Mouse (Mus musculus) liver, embryonic 11.5 days (tissue): ENCODE measurements around the gene Frmd8. TPM values are rescaled to one million over a fixed set of nuclear protein-coding genes. Genes with fewer than 3 reads are reported as not detected.

ENCODE experiments used
- ATAC-seq: fragments of 200-750 bp; cut with Nextera tagmentation; replicated peaks from 2 replicates; pipeline ENCODE4 v1.8.0; 2017; ENCODE audit warnings: moderate number of reproducible peaks, mild to moderate bottlenecking, moderate TSS enrichment, moderate library complexity; ENCODE audit not compliant: low FRiP score
- DNase-seq: peaks from one replicate; pipeline ENCODE4 v3.0.0-alpha.2; 2017; ENCODE audit warnings: low spot score
- H3K27ac ChIP-seq: fragments of 300-500 bp; sonication (generic); 2 replicates; pipeline ENCODE4 v1.5.1; 2014; ENCODE audit warnings: mild to moderate bottlenecking, low read depth, low read length, control low read depth
- H3K27me3 ChIP-seq: fragments of 300-500 bp; sonication (generic); replicated peaks from 2 replicates; pipeline ENCODE4 v1.6.1; 2014; ENCODE audit warnings: low read length, mixed read lengths; ENCODE audit not compliant: control insufficient read depth, insufficient read depth
- H3K36me3 ChIP-seq: fragments of 300-500 bp; sonication (generic); 2 replicates; pipeline ENCODE4 v1.6.1; 2014; ENCODE audit warnings: mild to moderate bottlenecking, low read length, moderate library complexity, mixed read lengths; ENCODE audit not compliant: control insufficient read depth, insufficient read depth
- H3K4me1 ChIP-seq: fragments of 300-500 bp; sonication (generic); replicated peaks from 2 replicates; pipeline ENCODE4 v1.6.1; 2014; ENCODE audit warnings: low read length, mixed read lengths; ENCODE audit not compliant: control insufficient read depth, insufficient read depth
- H3K4me2 ChIP-seq: fragments of 300-500 bp; sonication (generic); 2 replicates; pipeline ENCODE4 v1.6.1; 2014; ENCODE audit warnings: mild to moderate bottlenecking, control low read depth, moderate library complexity
- H3K4me3 ChIP-seq: fragments of 300-500 bp; sonication (generic); 2 replicates; pipeline ENCODE4 v1.5.1; 2014; ENCODE audit warnings: low read depth, low read length, control low read depth
- H3K9ac ChIP-seq: fragments of 300-500 bp; sonication (generic); 2 replicates; pipeline ENCODE4 v1.6.1; 2014; ENCODE audit warnings: low read depth, low read length, control low read depth
- H3K9me3 ChIP-seq: fragments of 300-500 bp; sonication (generic); 2 replicates; pipeline ENCODE4 v1.6.1; 2016; ENCODE audit warnings: low read length, inconsistent platforms, mixed read lengths; ENCODE audit not compliant: control insufficient read depth
- WGBS: fragments of 180-500 bp; shearing (Covaris S2); extraction: QIAGEN DNeasy Blood & Tissue Kit; methylation state at CpG from one replicate; pipeline ENCODE4 v1.1.7; 2014; 5-methylcytosine and 5-hydroxymethylcytosine counted together
- polyA plus RNA-seq: library from polyadenylated mRNA; unstranded; fragments of >200 nt; fragmentation: Nextera tagmentation; extraction: Ambion mirVana; gene quantifications from 2 replicates; pipeline ENCODE4 v1.2.1, GENCODE M21; 2014

The Frmd8 gene
- polyA plus RNA-seq, 1 experiment from 2014 or later: 26.8 TPM

DNA sequence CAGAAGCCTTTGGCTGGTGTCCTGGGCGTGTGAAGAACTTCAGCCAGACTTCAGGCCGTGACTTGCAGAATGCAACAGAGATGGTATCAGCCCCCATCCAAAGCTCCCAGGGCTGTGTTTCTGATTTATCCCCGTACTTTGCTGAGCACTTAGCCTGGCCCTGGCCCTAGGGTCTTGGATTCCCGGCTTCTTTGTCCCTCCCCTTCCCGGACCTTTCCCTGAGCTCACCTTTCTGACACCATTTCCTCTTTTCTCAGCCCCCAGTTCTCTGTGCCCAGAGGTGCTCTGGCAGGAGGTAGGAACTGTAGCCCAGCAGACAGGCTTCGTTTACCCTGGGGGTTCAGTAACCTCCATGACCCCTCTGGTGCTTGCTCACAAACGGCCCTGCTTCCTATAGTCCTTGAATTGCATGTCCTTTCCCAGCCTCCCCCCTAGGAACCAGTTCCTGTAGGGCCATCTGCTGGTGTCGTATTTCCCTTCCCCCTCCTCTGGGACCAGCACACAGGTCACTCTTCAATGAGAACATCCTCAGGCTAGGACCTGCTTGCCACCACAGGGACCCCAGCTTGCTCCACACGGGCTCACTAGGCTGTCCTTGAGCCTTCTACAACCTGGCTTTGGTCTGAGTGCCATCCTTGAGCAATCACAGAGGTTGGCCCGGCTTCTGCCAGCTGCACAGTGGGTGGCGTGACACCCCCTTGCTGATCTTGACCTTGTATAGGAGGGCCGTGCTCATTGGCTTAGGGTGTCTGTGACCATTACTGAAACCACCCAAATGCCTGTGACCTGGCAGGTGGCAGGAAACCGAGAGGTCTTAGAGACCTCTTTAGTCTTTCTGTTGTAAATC, 26.0 kb downstream of the Frmd8 start:
- 26% methylated on average over 13 of the region's 13 CpGs for WGBS
- peak overlapping the region; percentile 98 for H3K27ac ChIP-seq
- H3K9ac ChIP-seq: peak overlapping the region; percentile 65
- H3K4me3 ChIP-seq: peak overlapping the region; percentile 18
- peaks cover 71% of the 10 kb centered on the region for H3K4me1 ChIP-seq
- H3K9me3 ChIP-seq: no peaks in the 10 kb centered on the region
- H3K27me3 ChIP-seq: no peaks in the 10 kb centered on the region
- DNase-seq (no peak), ATAC-seq (no peak)
- H3K4me2 ChIP-seq: peak overlapping the region; percentile 78
- peaks cover 6% of the 10 kb centered on the region; the same call in 1 of the 2 replicates for H3K36me3 ChIP-seq

DNA sequence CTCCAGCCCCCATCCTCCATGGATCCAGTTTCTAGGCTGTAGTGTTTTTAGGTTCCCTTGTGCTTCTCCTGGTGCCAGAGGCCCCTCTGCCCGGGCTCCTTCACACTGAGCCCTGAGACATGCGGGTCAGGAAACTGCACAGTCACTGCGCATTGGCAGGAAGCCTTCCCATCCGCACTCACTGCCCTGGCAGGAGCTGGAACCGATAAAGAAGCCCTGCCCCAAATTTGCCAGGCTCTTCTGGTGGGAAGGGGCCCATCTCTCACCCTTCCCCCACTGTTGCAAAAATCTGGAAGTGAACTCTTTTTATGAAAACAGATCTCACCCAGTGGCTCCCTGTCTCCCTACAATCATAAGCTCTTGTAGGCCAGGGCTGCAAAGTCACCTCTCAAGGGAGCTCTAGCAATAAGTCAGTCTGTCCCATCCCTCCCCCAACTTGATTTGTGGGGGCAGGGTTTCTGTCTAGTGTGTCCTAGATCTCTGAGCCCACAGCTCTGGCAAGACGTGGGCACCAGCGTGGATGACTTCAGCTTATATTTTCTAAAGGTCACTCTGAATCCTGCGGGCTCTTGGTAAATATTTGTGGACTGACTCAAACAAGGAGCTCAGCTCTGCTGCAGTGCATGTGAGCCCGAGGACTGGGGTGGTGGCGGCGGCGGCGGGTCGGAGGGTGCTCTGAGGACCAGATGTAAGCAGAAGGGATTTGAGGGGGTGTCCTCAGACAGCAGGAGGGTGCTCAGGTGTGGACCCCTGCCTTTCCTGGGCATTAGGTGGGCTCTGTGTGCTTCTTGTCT, 26.8 kb downstream of the Frmd8 start:
- Histone ChIP-seq H3K9me3 (no peaks in the 10 kb centered on the region), H3K4me3 (peak overlapping the region; percentile 18), H3K4me1 (peaks cover 79% of the 10 kb centered on the region), H3K27ac (peak overlapping the region; percentile 98), H3K4me2 (peak overlapping the region; percentile 78), H3K9ac (peak overlapping the region; percentile 65), H3K36me3 (peaks cover 6% of the 10 kb centered on the region; the same call in 1 of the 2 replicates), H3K27me3 (no peaks in the 10 kb centered on the region)
- peak; percentile 58 for DNase-seq
- ATAC-seq: peak; percentile 35; the same call in 1 of the 2 replicates
- WGBS: 38% methylated on average over 14 of the region's 14 CpGs

DNA sequence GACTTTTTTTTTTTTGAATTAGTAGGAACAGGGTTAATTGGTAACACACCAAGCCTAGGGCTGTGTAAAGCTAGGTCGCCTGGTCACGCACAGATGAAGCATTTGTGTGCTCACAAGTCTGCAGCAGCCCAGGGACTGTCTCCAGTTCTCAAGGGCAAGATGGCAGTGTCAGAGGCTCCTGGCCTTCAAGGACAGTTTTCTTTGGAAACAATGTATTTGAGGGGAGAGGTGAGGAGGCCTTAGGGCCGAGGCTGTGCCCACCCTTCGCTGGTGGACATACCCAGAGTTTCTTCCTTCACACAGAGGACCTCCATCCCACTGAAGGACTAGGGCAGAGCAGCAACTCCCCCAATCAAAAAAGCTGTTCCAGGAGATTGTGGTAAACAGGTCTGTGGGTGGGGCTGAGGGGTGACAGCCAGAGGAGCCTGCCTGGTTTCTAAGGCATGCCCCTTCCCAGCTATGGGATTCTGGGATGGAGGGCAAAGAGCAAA, 27.7 kb downstream of the Frmd8 start:
- H3K9ac ChIP-seq: peak overlapping the region; percentile 65
- WGBS: 46% methylated on average over 4 of the region's 4 CpGs
- no peaks in the 10 kb centered on the region for H3K9me3 ChIP-seq
- H3K4me2 ChIP-seq: peak overlapping the region; percentile 78
- H3K27me3 ChIP-seq: no peaks in the 10 kb centered on the region
- no peak for DNase-seq
- H3K36me3 ChIP-seq: peaks cover 5% of the 10 kb centered on the region; the same call in 1 of the 2 replicates
- peak overlapping the region; percentile 98 for H3K27ac ChIP-seq
- no peak for ATAC-seq
- H3K4me3 ChIP-seq: peak overlapping the region; percentile 46; the same call in 1 of the 2 replicates
- H3K4me1 ChIP-seq: peaks cover 85% of the 10 kb centered on the region

DNA sequence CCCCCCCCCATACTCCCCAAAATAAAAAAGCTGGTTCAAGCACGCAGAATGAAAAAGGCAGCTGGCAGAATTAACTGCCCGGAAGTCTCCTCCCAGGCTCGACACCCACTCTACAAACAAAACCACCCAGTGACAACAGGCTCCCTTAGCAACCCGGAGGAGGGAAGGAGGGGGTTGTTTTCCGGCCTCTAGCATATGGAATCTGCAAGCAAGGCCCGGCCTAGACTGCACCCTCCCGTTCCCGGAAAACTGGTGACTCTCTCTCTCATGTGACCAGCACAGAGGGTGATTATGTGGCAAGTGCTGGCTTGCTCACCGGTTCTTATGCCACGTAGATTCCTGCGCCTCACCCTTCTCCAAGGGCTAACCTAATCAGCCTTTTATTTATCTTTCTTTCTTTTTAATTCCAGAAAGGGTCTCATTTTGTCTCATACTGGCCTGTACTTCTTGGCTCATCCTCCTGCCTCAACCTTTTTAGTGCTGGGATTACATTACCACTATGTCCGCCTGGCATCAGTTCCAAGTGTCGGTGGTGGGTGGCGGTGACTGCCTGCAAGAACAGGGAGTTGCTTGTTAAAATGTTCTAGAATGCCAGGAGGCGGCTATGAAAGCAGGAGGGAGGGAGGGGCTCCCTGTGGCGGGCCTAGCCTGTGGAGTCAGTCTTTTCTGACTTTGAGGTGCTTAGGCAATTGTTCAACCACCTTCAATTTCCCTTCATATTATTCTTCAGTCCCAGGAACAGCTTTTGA, 28.3 kb downstream of the Frmd8 start:
- peak overlapping the region; percentile 98 for H3K27ac ChIP-seq
- peak; percentile 81 for DNase-seq
- H3K27me3 ChIP-seq: no peaks in the 10 kb centered on the region
- H3K4me3 ChIP-seq: peak overlapping the region; percentile 46
- peak; percentile 66 for ATAC-seq
- no peaks in the 10 kb centered on the region for H3K9me3 ChIP-seq
- WGBS: 7% methylated on average over 16 of the region's 16 CpGs
- H3K4me2 ChIP-seq: peak overlapping the region; percentile 78
- H3K4me1 ChIP-seq: peaks cover 85% of the 10 kb centered on the region
- no peaks in the 10 kb centered on the region for H3K36me3 ChIP-seq
- peak overlapping the region; percentile 65 for H3K9ac ChIP-seq

DNA sequence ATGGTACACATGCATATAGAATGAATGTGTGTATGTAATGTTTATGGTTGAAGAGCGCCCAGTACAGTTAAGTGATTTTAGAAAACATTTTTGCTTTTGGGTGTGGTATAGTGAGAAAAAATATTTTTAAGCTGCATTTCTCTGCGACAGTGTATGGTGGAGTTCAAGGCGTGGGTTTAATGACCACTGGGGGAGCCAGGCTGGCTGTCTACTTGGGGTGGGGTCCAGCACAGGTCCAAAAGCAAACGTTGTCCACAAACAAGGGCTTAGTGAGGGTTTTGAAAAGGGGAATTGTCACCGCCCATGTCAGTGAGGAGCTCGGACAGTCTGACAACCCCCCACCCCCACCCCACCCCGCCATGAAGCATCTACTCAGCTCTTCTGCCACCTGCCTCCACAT, 28.9 kb downstream of the Frmd8 start:
- WGBS: 2% methylated on average over 7 of the region's 7 CpGs
- H3K9ac ChIP-seq: peak overlapping the region; percentile 65
- H3K4me2 ChIP-seq: peak overlapping the region; percentile 78
- peaks cover 86% of the 10 kb centered on the region for H3K4me1 ChIP-seq
- no peaks in the 10 kb centered on the region for H3K36me3 ChIP-seq
- ATAC-seq (no peak), DNase-seq (peak; percentile 64)
- H3K27me3 ChIP-seq: no peaks in the 10 kb centered on the region
- peak overlapping the region; percentile 98 for H3K27ac ChIP-seq
- H3K9me3 ChIP-seq: no peaks in the 10 kb centered on the region
- H3K4me3 ChIP-seq: peak overlapping the region; percentile 46

DNA sequence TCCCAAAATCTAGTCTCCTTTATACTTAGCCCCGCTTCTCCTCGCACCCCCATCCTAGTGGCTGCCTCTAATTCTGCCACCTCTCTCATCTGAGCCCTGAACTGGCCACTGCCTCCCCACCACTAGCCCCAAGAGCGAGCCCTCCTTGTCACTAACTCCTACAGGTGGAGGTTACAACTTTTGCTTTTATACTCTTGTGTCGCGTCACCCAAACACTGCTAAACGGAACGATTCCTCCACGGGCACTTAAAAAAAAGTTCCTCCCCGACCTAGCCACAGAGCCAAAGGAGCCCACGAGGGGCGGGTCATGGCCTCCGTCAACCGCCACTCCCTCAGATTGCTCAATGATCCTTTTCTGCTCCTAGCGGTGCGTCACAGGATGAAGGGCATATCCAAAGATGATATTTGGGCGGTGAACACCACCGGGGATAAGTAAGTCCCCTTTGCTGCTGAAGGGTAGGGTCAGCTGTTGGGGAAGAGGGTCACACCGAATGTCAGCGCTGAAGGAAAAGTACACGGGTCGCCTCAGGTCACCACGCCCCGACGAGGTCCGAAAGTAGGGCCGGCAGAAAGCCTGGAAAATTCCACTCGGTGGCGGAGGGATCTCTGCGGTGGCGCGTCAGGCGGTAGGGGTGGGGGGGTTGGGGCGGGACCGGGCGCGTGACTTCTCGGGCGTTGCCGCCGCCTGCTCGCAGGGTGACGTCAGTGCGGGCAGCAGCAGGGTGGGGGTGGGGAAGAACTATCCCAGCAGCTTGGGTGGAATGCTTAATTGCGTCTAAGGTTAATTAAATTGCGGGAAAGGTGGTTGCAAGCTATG, 29.5 kb downstream of the Frmd8 start:
- peak overlapping the region; percentile 46 for H3K4me3 ChIP-seq
- peak overlapping the region; percentile 65 for H3K9ac ChIP-seq
- no peaks in the 10 kb centered on the region for H3K27me3 ChIP-seq
- peak overlapping the region; percentile 78 for H3K4me2 ChIP-seq
- H3K9me3 ChIP-seq: no peaks in the 10 kb centered on the region
- ATAC-seq: peak; percentile 54; the same call in 1 of the 2 replicates
- H3K4me1 ChIP-seq: peaks cover 86% of the 10 kb centered on the region
- no peaks in the 10 kb centered on the region for H3K36me3 ChIP-seq
- WGBS: 2% methylated on average over 45 of the region's 45 CpGs
- peak overlapping the region; percentile 98 for H3K27ac ChIP-seq
- peak; percentile 97 for DNase-seq

DNA sequence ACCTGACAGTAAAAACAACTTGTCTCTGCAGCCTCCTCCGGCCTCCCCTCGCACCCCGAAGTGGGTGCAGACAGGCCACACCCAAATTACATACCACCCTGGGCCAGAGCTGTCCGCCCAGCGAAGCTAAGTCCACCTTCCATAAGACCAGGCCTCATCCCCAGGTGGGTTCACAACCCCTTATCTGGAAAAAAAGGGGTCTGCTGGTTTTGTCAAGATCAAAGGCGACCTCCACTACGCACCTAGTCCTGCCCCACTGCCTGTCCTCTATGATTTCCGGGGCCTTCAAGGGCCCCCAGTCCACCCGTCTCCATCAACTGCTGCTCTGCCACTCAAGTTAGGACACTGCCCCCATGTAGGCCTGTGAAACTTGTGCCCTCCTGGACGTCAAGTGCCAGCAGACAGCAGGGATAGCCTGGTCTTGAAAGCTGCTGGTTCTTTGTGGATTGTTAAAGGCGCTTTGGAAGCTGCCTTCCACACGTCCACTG, 30.2 kb downstream of the Frmd8 start:
- 43% methylated on average over 12 of the region's 12 CpGs for WGBS
- Histone ChIP-seq H3K4me1 (peaks cover 80% of the 10 kb centered on the region), H3K9ac (peak overlapping the region; percentile 65), H3K27me3 (no peaks in the 10 kb centered on the region), H3K27ac (peak overlapping the region; percentile 98), H3K36me3 (no peaks in the 10 kb centered on the region), H3K9me3 (no peaks in the 10 kb centered on the region), H3K4me2 (peak overlapping the region; percentile 78), H3K4me3 (peak overlapping the region; percentile 46)
- ATAC-seq (no peak), DNase-seq (peak; percentile 53)
